Mouse (Mus musculus) urinary bladder, postnatal 25 days (tissue): ENCODE data around the gene Fam198b.

Source experiments
- DNase-seq: peaks from one replicate; pipeline ENCODE4 v3.0.0; 2022; ENCODE audit warnings: low spot score

The Fam198b gene

GRCm38 (mm10) chr3:79983961-79984419 lies 99.7 kb downstream of the Fam198b start:
- DNase-seq, result no peak

- no peak for DNase-seq
These were observed 100.2 kb downstream of the Fam198b start for GRCm38 (mm10) chr3:79984542-79984941.

GRCm38 (mm10) chr3:79989250-79989649 lies 104.9 kb downstream of the Fam198b start:
- no peak for DNase-seq

GRCm38 (mm10) chr3:79989911-79990310 lies 105.6 kb downstream of the Fam198b start:
- DNase-seq, result no peak

DNA sequence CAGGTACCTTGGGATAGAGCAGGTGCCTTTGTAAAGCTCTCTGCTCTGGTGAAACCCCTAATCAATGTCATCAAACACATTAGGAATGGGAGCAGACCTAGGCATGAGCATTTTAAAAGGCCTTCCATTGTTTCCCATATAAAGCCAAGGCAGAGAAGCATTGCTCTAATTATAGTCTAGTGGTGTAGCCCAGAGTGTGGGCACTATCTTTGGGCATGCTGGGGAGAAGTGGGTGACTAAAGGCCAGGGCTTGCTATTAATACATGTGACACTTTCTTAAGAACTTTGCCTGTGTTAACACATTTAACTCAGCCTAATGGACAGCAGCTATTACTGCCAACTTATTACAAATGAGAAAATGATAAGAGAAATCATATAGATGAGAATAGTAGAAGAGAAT lies 106.1 kb downstream of the Fam198b start:
- no peak for DNase-seq

GRCm38 (mm10) chr3:79994029-79994539 lies 109.8 kb downstream of the Fam198b start:
- no peak for DNase-seq

GRCm38 (mm10) chr3:79995726-79996125 lies 111.4 kb downstream of the Fam198b start:
- DNase-seq, result no peak
